Mouse (Mus musculus) hindbrain, embryonic 11.5 days (tissue): ENCODE results near the gene Fmnl3. TPM values are rescaled to one million over a fixed set of nuclear protein-coding genes. Genes with fewer than 3 reads are reported as not detected.

Source experiments
- ATAC-seq: fragments of 200-750 bp; cut with Nextera tagmentation; 2 replicates; pipeline ENCODE4 v1.8.0; 2017; ENCODE audit warnings: mild to moderate bottlenecking, moderate TSS enrichment, moderate library complexity; ENCODE audit not compliant: low FRiP score
- DNase-seq: peaks from one replicate; pipeline ENCODE4 v3.0.0-alpha.2; 2015; ENCODE audit warnings: low spot score
- H3K27ac ChIP-seq: fragments of 300-500 bp; sonication (generic); 2 replicates; pipeline ENCODE4 v1.5.1; 2014; ENCODE audit warnings: mild to moderate bottlenecking, low read depth, low read length
- H3K27me3 ChIP-seq: fragments of 300-500 bp; sonication (generic); 2 replicates; pipeline ENCODE4 v1.6.1; 2014; ENCODE audit warnings: mild to moderate bottlenecking, low read length, moderate library complexity, mixed read lengths; ENCODE audit not compliant: control insufficient read depth, insufficient read depth
- H3K36me3 ChIP-seq: fragments of 300-500 bp; sonication (generic); 2 replicates; pipeline ENCODE4 v1.6.1; 2014; ENCODE audit warnings: mild to moderate bottlenecking, low read length, moderate library complexity, mixed read lengths; ENCODE audit not compliant: control insufficient read depth, insufficient read depth
- H3K4me1 ChIP-seq: fragments of 300-500 bp; sonication (generic); replicated peaks from 2 replicates; pipeline ENCODE4 v1.6.1; 2014; ENCODE audit warnings: low read length, mixed read lengths; ENCODE audit not compliant: control insufficient read depth, insufficient read depth
- H3K4me2 ChIP-seq: fragments of 300-500 bp; sonication (generic); replicated peaks from 2 replicates; pipeline ENCODE4 v1.6.1; 2014; ENCODE audit warnings: mild to moderate bottlenecking, low read depth, low read length
- H3K4me3 ChIP-seq: fragments of 300-500 bp; sonication (generic); 2 replicates; pipeline ENCODE4 v1.5.1; 2014; ENCODE audit warnings: low read depth, low read length
- H3K9ac ChIP-seq: fragments of 300-500 bp; sonication (generic); 2 replicates; pipeline ENCODE4 v1.6.1; 2014; ENCODE audit warnings: low read depth, low read length
- H3K9me3 ChIP-seq: fragments of 300-500 bp; sonication (generic); 2 replicates; pipeline ENCODE4 v1.6.1; 2016; ENCODE audit warnings: low read length; ENCODE audit not compliant: control insufficient read depth
- WGBS: fragments of 180-500 bp; shearing (Covaris S2); extraction: QIAGEN DNeasy Blood & Tissue Kit; methylation state at CpG from one replicate; pipeline ENCODE4 v1.1.7; 2014; 5-methylcytosine and 5-hydroxymethylcytosine counted together
- polyA plus RNA-seq: library from polyadenylated mRNA; unstranded; fragments of >200 nt; fragmentation: Nextera tagmentation; extraction: Ambion mirVana; gene quantifications from 2 replicates; pipeline ENCODE4 v1.2.1, GENCODE M21; 2014

Fmnl3 gene
- polyA plus RNA-seq, 1 experiment from 2014 or later: 10.5 TPM

GRCm38 (mm10) chr15:99341102-99341501, 29.2 kb downstream of the Fmnl3 start:
- no peak overlapping the region for H3K4me2 ChIP-seq
- H3K9ac ChIP-seq: no peak overlapping the region
- no peak overlapping the region for H3K27ac ChIP-seq
- H3K27me3 ChIP-seq: no peaks in the 10 kb centered on the region
- H3K4me3 ChIP-seq: no peak overlapping the region
- no peaks in the 10 kb centered on the region for H3K4me1 ChIP-seq
- no peaks in the 10 kb centered on the region for H3K9me3 ChIP-seq
- 86% methylated on average over 3 of the region's 3 CpGs for WGBS
- no peak for ATAC-seq
- no peak for DNase-seq
- no peaks in the 10 kb centered on the region for H3K36me3 ChIP-seq

GRCm38 (mm10) chr15:99339669-99340068, 30.6 kb downstream of the Fmnl3 start:
- no peak for ATAC-seq
- no peak overlapping the region for H3K4me3 ChIP-seq
- H3K27me3 ChIP-seq: no peaks in the 10 kb centered on the region
- H3K27ac ChIP-seq: no peak overlapping the region
- no peaks in the 10 kb centered on the region for H3K9me3 ChIP-seq
- no peaks in the 10 kb centered on the region for H3K4me1 ChIP-seq
- 73% methylated on average over 6 of the region's 6 CpGs for WGBS
- no peak overlapping the region for H3K9ac ChIP-seq
- H3K36me3 ChIP-seq: no peaks in the 10 kb centered on the region
- no peak for DNase-seq
- H3K4me2 ChIP-seq: no peak overlapping the region

GRCm38 (mm10) chr15:99338916-99339315, 31.4 kb downstream of the Fmnl3 start:
- H3K9ac ChIP-seq: no peak overlapping the region
- ATAC-seq: no peak
- no peak overlapping the region for H3K4me2 ChIP-seq
- no peak overlapping the region for H3K4me3 ChIP-seq
- no peaks in the 10 kb centered on the region for H3K36me3 ChIP-seq
- H3K27ac ChIP-seq: no peak overlapping the region
- no peak for DNase-seq
- H3K9me3 ChIP-seq: no peaks in the 10 kb centered on the region
- H3K4me1 ChIP-seq: no peaks in the 10 kb centered on the region
- no peaks in the 10 kb centered on the region for H3K27me3 ChIP-seq
- 87% methylated on average over 2 of the region's 2 CpGs for WGBS

- no peak overlapping the region for H3K4me2 ChIP-seq
- no peak overlapping the region for H3K4me3 ChIP-seq
- 0 out of 2 replicates have a peak, but pooled peaks cover 3% of the 10 kb centered on the region for H3K4me1 ChIP-seq
- no peak overlapping the region for H3K9ac ChIP-seq
- H3K27me3 ChIP-seq: no peaks in the 10 kb centered on the region
- no peaks in the 10 kb centered on the region for H3K9me3 ChIP-seq
- H3K36me3 ChIP-seq: no peaks in the 10 kb centered on the region
- no peak for DNase-seq
- H3K27ac ChIP-seq: no peak overlapping the region
- WGBS: 84% methylated on average over 8 of the region's 8 CpGs
- no peak for ATAC-seq
Observed at GRCm38 (mm10) chr15:99335801-99336320, 34.4 kb downstream of the Fmnl3 start.

- no peak overlapping the region for H3K9ac ChIP-seq
- H3K36me3 ChIP-seq: no peaks in the 10 kb centered on the region
- no peak overlapping the region for H3K4me2 ChIP-seq
- ATAC-seq (no peak), DNase-seq (no peak)
- no peak overlapping the region for H3K4me3 ChIP-seq
- H3K9me3 ChIP-seq: no peaks in the 10 kb centered on the region
- no peak overlapping the region for H3K27ac ChIP-seq
- H3K27me3 ChIP-seq: no peaks in the 10 kb centered on the region
- WGBS: 75% methylated on average over 6 of the region's 6 CpGs
- H3K4me1 ChIP-seq: 0 out of 2 replicates have a peak, but pooled peaks cover 3% of the 10 kb centered on the region
Observed at GRCm38 (mm10) chr15:99334500-99334899, 35.8 kb downstream of the Fmnl3 start.

GRCm38 (mm10) chr15:99333676-99334065, 36.6 kb downstream of the Fmnl3 start:
- WGBS: 84% methylated on average over 3 of the region's 3 CpGs
- Histone ChIP-seq H3K36me3 (no peaks in the 10 kb centered on the region), H3K4me3 (no peak overlapping the region), H3K9ac (no peak overlapping the region), H3K9me3 (no peaks in the 10 kb centered on the region), H3K27me3 (no peaks in the 10 kb centered on the region), H3K4me1 (0 out of 2 replicates have a peak, but pooled peaks cover 3% of the 10 kb centered on the region), H3K4me2 (no peak overlapping the region), H3K27ac (peak overlapping the region; percentile 74)
- no peak for ATAC-seq
- DNase-seq: no peak

- Histone ChIP-seq H3K9ac (no peak overlapping the region), H3K27me3 (no peaks in the 10 kb centered on the region), H3K36me3 (no peaks in the 10 kb centered on the region), H3K4me1 (0 out of 2 replicates have a peak, but pooled peaks cover 3% of the 10 kb centered on the region), H3K27ac (peak overlapping the region; percentile 74), H3K4me2 (no peak overlapping the region), H3K4me3 (no peak overlapping the region), H3K9me3 (no peaks in the 10 kb centered on the region)
- 65% methylated on average over 9 of the region's 9 CpGs for WGBS
- peak; percentile 58 for DNase-seq
- ATAC-seq: no peak
Observed at GRCm38 (mm10) chr15:99332921-99333675, 37.2 kb downstream of the Fmnl3 start.

- no peak for ATAC-seq
- Histone ChIP-seq H3K36me3 (0 out of 2 replicates have a peak, but pooled peaks cover 2% of the 10 kb centered on the region), H3K4me3 (no peak overlapping the region), H3K27me3 (no peaks in the 10 kb centered on the region), H3K4me1 (0 out of 2 replicates have a peak, but pooled peaks cover 3% of the 10 kb centered on the region), H3K9ac (0 out of 2 replicates have a peak overlapping the region, but pooled peaks have one; percentile 17), H3K4me2 (no peak overlapping the region), H3K9me3 (no peaks in the 10 kb centered on the region), H3K27ac (0 out of 2 replicates have a peak overlapping the region, but pooled peaks have one; percentile 74)
- DNase-seq: no peak
Observed at GRCm38 (mm10) chr15:99332111-99332510, 38.2 kb downstream of the Fmnl3 start.

- DNase-seq: no peak
- H3K36me3 ChIP-seq: 0 out of 2 replicates have a peak, but pooled peaks cover 2% of the 10 kb centered on the region
- no peak for ATAC-seq
- H3K4me3 ChIP-seq: no peak overlapping the region
- no peaks in the 10 kb centered on the region for H3K27me3 ChIP-seq
- WGBS: 54% methylated on average over 5 of the region's 5 CpGs
- no peak overlapping the region for H3K9ac ChIP-seq
- no peak overlapping the region for H3K27ac ChIP-seq
- H3K9me3 ChIP-seq: no peaks in the 10 kb centered on the region
- H3K4me1 ChIP-seq: 0 out of 2 replicates have a peak, but pooled peaks cover 3% of the 10 kb centered on the region
- no peak overlapping the region for H3K4me2 ChIP-seq
Observed at GRCm38 (mm10) chr15:99331341-99331740, 38.9 kb downstream of the Fmnl3 start.
